Mouse (Mus musculus) ZHBTc4 (cell line): ENCODE results near the gene Pnldc1.

Experiments
- DNase-seq: peaks from one replicate; pipeline ENCODE4 v3.0.0-alpha.2; 2011; ENCODE audit warnings: low read depth, low spot score

Gene Pnldc1

DNA sequence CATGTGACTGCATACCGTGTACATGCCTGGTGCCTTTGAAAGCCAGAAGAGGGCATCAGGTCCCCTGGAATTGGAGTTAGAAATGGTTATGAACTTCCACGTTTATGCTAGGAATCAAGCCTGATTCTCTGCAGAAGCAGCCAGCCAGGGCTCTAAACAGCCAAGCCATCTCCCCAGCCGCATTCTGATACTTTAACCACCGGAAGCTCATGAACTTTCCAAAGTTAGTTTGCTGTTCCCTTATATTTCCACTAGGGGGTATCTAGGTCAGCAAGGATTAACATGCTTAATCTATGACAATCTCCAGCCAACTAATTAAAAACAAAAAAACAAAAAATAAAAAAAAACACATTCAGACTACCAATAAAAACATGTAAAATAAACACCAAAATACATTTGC is 52.0 kb downstream of the Pnldc1 start:
- peak; percentile 43 for DNase-seq

DNA sequence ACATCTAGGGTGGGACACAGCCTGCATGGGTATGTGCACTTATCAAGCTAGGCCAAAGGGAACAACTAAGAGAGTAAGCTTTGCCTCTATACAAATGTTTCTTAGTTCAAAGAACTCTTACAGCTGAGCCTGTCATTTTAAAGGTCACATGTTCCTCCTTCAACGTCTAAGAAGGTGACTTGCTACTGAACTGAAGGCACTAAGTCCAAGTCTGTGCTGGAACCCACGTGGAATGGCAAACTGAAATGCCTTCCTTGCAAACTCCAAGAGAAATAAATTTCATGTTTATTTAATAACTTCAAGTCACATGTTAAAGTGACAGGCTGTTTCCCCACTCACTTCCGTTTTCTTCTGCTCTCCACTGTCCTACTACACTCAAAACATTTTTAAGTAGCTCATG is 52.6 kb downstream of the Pnldc1 start:
- DNase-seq, result no peak

GRCm38 (mm10) chr17:12854386-12854785 is 55.6 kb downstream of the Pnldc1 start:
- no peak for DNase-seq

DNA sequence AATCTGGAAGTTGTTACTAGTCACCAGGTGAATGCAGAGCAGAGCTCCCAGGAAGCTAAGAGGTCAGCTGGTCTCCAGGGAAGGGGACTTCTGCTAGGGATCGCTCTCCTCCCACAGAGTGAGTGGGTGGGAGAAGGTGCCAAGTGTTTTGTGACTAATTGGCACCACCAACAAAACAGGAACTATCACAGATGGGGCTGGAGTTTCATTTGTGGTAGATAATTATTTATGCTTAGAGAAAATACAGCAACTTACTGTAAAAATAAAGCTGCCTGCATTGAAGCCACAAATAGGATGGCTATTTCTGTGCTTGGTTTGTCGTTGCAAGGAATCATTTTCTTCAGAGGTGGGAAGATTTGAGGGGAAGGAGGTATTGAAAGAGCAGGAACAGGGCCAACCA is 56.2 kb downstream of the Pnldc1 start:
- DNase-seq, result no peak

- DNase-seq, result no peak
These were observed 58.3 kb downstream of the Pnldc1 start for GRCm38 (mm10) chr17:12851689-12852088.

DNA sequence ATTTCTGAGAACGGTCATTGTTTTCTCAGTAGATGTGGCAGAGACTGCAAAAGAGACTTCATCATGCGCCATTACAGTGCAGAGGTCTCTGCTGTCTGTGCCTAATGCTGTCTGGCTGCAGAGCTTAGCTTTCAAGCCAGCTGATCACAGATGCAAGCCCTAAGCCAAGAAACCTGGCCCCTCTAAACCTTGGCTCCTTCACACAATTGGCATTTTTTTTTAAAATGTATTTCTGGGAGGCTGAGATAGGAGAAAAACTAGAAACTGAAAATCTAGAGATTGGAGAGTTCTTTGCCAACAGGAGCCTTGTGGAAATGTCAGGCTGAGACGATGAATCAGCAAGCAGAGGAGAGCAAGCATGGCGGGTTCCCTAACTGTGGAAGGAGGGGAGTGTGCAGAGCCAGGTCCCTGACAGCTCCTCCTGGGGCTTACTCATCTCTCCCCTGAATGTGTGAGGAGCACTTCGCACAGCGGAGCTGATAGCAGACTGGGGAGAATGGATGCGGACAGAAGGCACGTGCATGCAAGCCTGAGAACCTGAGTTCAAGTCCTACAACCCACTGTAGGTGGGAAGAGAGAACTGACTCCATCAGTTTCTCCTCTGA is 60.1 kb downstream of the Pnldc1 start:
- no peak for DNase-seq

- DNase-seq, result peak; percentile 24
These were observed 62.3 kb downstream of the Pnldc1 start for GRCm38 (mm10) chr17:12847736-12848135.

- no peak for DNase-seq
These were observed 63.6 kb downstream of the Pnldc1 start for GRCm38 (mm10) chr17:12846474-12846873.

GRCm38 (mm10) chr17:12845862-12846261 is 64.2 kb downstream of the Pnldc1 start:
- no peak for DNase-seq

DNA sequence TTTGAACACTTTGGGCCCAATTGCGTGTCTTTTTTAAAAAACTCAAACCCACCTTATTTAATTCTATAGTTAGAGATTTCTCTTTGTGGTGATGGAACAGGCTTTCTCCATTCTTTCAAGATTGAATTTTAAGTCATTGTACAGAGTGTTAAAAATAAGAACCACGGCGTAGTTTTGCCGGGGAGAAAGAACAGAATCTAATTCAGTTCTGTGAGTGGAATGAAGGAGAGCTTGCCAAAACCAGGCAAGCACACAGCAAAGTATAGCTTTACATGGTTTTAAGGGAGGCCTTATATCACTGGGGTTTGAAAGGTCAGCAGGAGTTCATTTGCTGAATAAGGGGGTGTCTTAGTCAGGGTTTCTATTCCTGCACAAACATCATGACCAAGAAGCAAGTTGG is 65.5 kb downstream of the Pnldc1 start:
- DNase-seq, result no peak

GRCm38 (mm10) chr17:12843826-12844225 is 66.2 kb downstream of the Pnldc1 start:
- no peak for DNase-seq

GRCm38 (mm10) chr17:12839475-12840267 is 70.4 kb downstream of the Pnldc1 start:
- DNase-seq, result no peak
